Mouse (Mus musculus): ENCODE data around the gene Arhgap32. TPM values are rescaled to one million over a fixed set of nuclear protein-coding genes. Genes with fewer than 3 reads are reported as not detected.

The Arhgap32 gene
- total RNA-seq (2021) = 100 to 1,000 TPM; 450 to 496 TPM
- long read RNA-seq, experiment 1, full-length matches to known transcripts = 3 of 20 reads
- long read RNA-seq, experiment 1, partial matches to known transcripts = 3 of 20 reads
- long read RNA-seq, experiment 1, other reads (novel, unspliced or antisense) = 14 of 20 reads
- long read RNA-seq, experiment 2, full-length matches to known transcripts = 1 of 23 reads
- long read RNA-seq, experiment 2, partial matches to known transcripts = 12 of 23 reads
- long read RNA-seq, experiment 2, other reads (novel, unspliced or antisense) = 10 of 23 reads

- no peak within 1 kb of the TSS for H3K4me3 ChIP-seq
- H3K27ac ChIP-seq = no peak within 1 kb of the TSS
- no peak for TF ChIP-seq CTCF (IDR thresholded peaks at IDR 0.05)
- DNase-seq (ENCODE audit: extremely low spot score in 1 of 2, low spot score in 2 of 2) = no peak
- intact Hi-C loops (cut with DNase I) = no loop called here
Measured at GRCm38 (mm10) chr9:32115786-32116185, at the start of gene Arhgap32. Gene Arhgap32 (plus strand): TSS chr9:32116136.

- no peak for DNase-seq (ENCODE audit: extremely low spot score in 1 of 2, low spot score in 2 of 2)
- intact Hi-C loops (cut with DNase I) = no loop called here
- Histone ChIP-seq H3K27ac (no peak overlapping the region), H3K4me3 (no peak overlapping the region)
- no peak for TF ChIP-seq CTCF (IDR thresholded peaks at IDR 0.05)
Measured at GRCm38 (mm10) chr9:32072778-32073177, 43.2 kb upstream of the Arhgap32 start.

GRCm38 (mm10) chr9:32088106-32088776 is 27.7 kb upstream of the Arhgap32 start:
- TF ChIP-seq CTCF (IDR thresholded peaks at IDR 0.05) = no peak
- Histone ChIP-seq H3K4me3 (no peak overlapping the region), H3K27ac (no peak overlapping the region)
- no peak for DNase-seq (ENCODE audit: extremely low spot score in 1 of 2, low spot score in 2 of 2)
- intact Hi-C loops (cut with DNase I) = no loop called here

- no peak for DNase-seq (ENCODE audit: extremely low spot score in 1 of 2, low spot score in 2 of 2)
- H3K27ac ChIP-seq = no peak overlapping the region
- intact Hi-C loops (cut with DNase I) = no loop called here
- no peak overlapping the region for H3K4me3 ChIP-seq
- no peak; the same call in none of the 2 replicates for TF ChIP-seq CTCF (IDR thresholded peaks at IDR 0.05)
Measured at GRCm38 (mm10) chr9:32088882-32089281, 27.1 kb upstream of the Arhgap32 start.

- Histone ChIP-seq H3K4me3 (no peak overlapping the region), H3K27ac (no peak overlapping the region)
- no peak for TF ChIP-seq CTCF (IDR thresholded peaks at IDR 0.05)
- DNase-seq (ENCODE audit: extremely low spot score in 1 of 2, low spot score in 2 of 2) = no peak
- intact Hi-C loops (cut with DNase I) = no loop called here
Measured at GRCm38 (mm10) chr9:32093456-32093855, 22.5 kb upstream of the Arhgap32 start.

- DNase-seq (ENCODE audit: extremely low spot score in 1 of 2, low spot score in 2 of 2) = no peak
- no peak for TF ChIP-seq CTCF (IDR thresholded peaks at IDR 0.05)
- no peak overlapping the region for H3K27ac ChIP-seq
- H3K4me3 ChIP-seq = no peak overlapping the region
- intact Hi-C loops (cut with DNase I) = no loop called here
Measured at GRCm38 (mm10) chr9:32094351-32095120, 21.4 kb upstream of the Arhgap32 start.

GRCm38 (mm10) chr9:32095511-32095910 is 20.4 kb upstream of the Arhgap32 start:
- DNase-seq (ENCODE audit: extremely low spot score in 1 of 2, low spot score in 2 of 2) = no peak
- intact Hi-C loops (cut with DNase I) = no loop called here
- Histone ChIP-seq H3K4me3 (no peak overlapping the region), H3K27ac (no peak overlapping the region)
- no peak for TF ChIP-seq CTCF (IDR thresholded peaks at IDR 0.05)

GRCm38 (mm10) chr9:32096541-32096940 is 19.4 kb upstream of the Arhgap32 start:
- Histone ChIP-seq H3K4me3 (no peak overlapping the region), H3K27ac (no peak overlapping the region)
- TF ChIP-seq CTCF (IDR thresholded peaks at IDR 0.05) = no peak
- DNase-seq (ENCODE audit: extremely low spot score in 1 of 2, low spot score in 2 of 2) = no peak
- intact Hi-C loops (cut with DNase I) = no loop called here

- no peak for TF ChIP-seq CTCF (IDR thresholded peaks at IDR 0.05)
- intact Hi-C loops (cut with DNase I) = no loop called here
- Histone ChIP-seq H3K4me3 (no peak overlapping the region), H3K27ac (no peak overlapping the region)
- no peak for DNase-seq (ENCODE audit: extremely low spot score in 1 of 2, low spot score in 2 of 2)
Measured at GRCm38 (mm10) chr9:32097123-32097522, 18.8 kb upstream of the Arhgap32 start.

GRCm38 (mm10) chr9:32098425-32099155 is 17.3 kb upstream of the Arhgap32 start:
- no peak for TF ChIP-seq CTCF (IDR thresholded peaks at IDR 0.05)
- no peak for DNase-seq (ENCODE audit: extremely low spot score in 1 of 2, low spot score in 2 of 2)
- no peak overlapping the region for H3K27ac ChIP-seq
- no peak overlapping the region for H3K4me3 ChIP-seq
- intact Hi-C loops (cut with DNase I) = no loop called here

GRCm38 (mm10) chr9:32100561-32100960 is 15.4 kb upstream of the Arhgap32 start:
- no peak for TF ChIP-seq CTCF (IDR thresholded peaks at IDR 0.05)

More at GRCm38 (mm10) chr9:32100561-32100960, 15.4 kb upstream of the Arhgap32 start:
- intact Hi-C loops (cut with DNase I) = no loop called here
- Histone ChIP-seq H3K4me3 (no peak overlapping the region), H3K27ac (no peak overlapping the region)
- DNase-seq (ENCODE audit: extremely low spot score in 1 of 2, low spot score in 2 of 2) = no peak

Measured in left cerebral cortex, adult 2 months (tissue).